Mouse (Mus musculus): ENCODE measurements around the gene Dner.

GRCm38 (mm10) chr1:84508510-84508909, 187.5 kb downstream of the Dner start:
- TF ChIP-seq ZNF384 (IDR thresholded peaks at IDR 0.05; ENCODE audit: low read depth, low read length) (no peak), MAFK (IDR thresholded peaks at IDR 0.05; ENCODE audit: insufficient read depth, low read depth, low read length) (no peak)

Data from ES-E14 (cell line).